Mouse (Mus musculus) heart, embryonic 12.5 days (tissue): ENCODE data around the gene Rrp12. TPM values are rescaled to one million over a fixed set of nuclear protein-coding genes. Genes with fewer than 3 reads are reported as not detected.

Source experiments
- ATAC-seq: fragments of 200-750 bp; cut with Nextera tagmentation; 2 replicates; pipeline ENCODE4 v1.8.0; 2017; ENCODE audit warnings: moderate TSS enrichment, moderate library complexity; ENCODE audit not compliant: insufficient number of reproducible peaks, low FRiP score
- H3K27ac ChIP-seq: fragments of 300-500 bp; sonication (generic); 2 replicates; pipeline ENCODE4 v1.5.1; 2016; ENCODE audit warnings: mild to moderate bottlenecking, moderate library complexity; ENCODE audit not compliant: poor library complexity, severe bottlenecking
- H3K27me3 ChIP-seq: fragments of 300-500 bp; sonication (generic); replicated peaks from 2 replicates; pipeline ENCODE4 v1.6.1; 2016; ENCODE audit warnings: mild to moderate bottlenecking, moderate library complexity
- H3K36me3 ChIP-seq: fragments of 300-500 bp; sonication (generic); 2 replicates; pipeline ENCODE4 v1.6.1; 2016; ENCODE audit warnings: mild to moderate bottlenecking, moderate library complexity
- H3K4me1 ChIP-seq: fragments of 300-500 bp; sonication (generic); replicated peaks from 2 replicates; pipeline ENCODE4 v1.6.1; 2016; ENCODE audit warnings: mild to moderate bottlenecking
- H3K4me2 ChIP-seq: fragments of 300-500 bp; sonication (generic); 2 replicates; pipeline ENCODE4 v1.6.1; 2016; ENCODE audit warnings: mild to moderate bottlenecking, moderate library complexity
- H3K4me3 ChIP-seq: fragments of 300-500 bp; sonication (generic); 2 replicates; pipeline ENCODE4 v1.5.1; 2016; ENCODE audit warnings: mild to moderate bottlenecking
- H3K9ac ChIP-seq: fragments of 300-500 bp; sonication (generic); 2 replicates; pipeline ENCODE4 v1.6.1; 2016; ENCODE audit warnings: mild to moderate bottlenecking, moderate library complexity
- H3K9me3 ChIP-seq: fragments of 300-500 bp; sonication (generic); replicated peaks from 2 replicates; pipeline ENCODE4 v1.6.1; 2016; ENCODE audit warnings: mild to moderate bottlenecking, moderate library complexity
- WGBS: fragments of 180-500 bp; shearing (Covaris S2); methylation state at CpG from one replicate; pipeline ENCODE4 v1.1.7; 2016; 5-methylcytosine and 5-hydroxymethylcytosine counted together
- polyA plus RNA-seq: library from polyadenylated mRNA; unstranded; fragments of >200 nt; fragmentation: Nextera tagmentation; extraction: Ambion mirVana; gene quantifications from 2 replicates; pipeline ENCODE4 v1.2.1, GENCODE M21; 2016

Gene Rrp12
- polyA plus RNA-seq, result 16.9 TPM in 2 replicates

DNA sequence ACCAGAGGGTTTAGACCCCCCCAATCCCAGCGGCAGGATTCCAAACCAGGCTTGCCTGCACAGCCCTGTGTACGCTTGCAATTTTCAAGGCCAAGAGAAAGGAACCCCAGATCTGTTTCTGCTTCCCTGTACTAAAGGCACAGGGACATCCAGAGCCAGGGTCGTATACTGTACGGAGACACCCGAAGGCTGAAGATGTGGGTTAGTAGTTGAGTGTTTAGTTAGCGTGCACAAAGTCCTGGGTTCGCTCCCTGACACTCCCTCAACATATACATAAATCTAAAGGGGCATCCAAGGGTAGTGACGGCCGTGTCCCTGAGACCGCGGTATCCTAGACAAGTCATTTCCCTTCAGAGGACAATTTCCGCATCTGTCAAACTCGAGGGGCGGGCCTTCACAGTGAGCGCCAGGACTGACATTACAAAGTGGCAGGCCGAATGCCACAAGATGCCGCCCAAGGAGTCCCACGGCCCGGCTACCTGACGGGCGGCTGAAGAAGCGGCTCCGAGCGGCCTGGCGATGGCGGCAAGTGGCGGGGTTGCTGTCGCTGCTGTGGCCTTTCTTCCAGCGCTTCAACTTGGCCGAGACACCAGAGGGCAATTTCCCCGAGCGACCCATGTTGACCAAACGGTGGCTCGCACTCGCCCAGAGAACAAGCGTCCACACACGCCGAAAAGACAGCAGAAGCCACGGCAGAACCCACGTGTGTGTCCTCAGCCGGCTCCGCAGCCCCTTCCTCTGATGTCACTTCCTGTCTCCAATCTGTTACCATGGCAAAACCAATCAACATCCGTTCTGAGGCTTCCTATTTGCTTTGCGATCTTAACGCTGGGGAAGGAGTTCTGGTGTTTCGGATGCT is at the start of gene Rrp12:
TSS of gene Rrp12 (minus strand) at position 714 of the 859 bp plus-strand sequence.
- H3K4me1 ChIP-seq, result peaks cover 12% of the 10 kb centered on the region
- peak within 1 kb of the TSS; percentile 89 for H3K4me2 ChIP-seq
- peaks cover 12% of the 10 kb centered on the region for H3K36me3 ChIP-seq
- under 1% methylated on average over 46 of the region's 46 CpGs for WGBS
- H3K27ac ChIP-seq, result no peak within 1 kb of the TSS
- no peaks in the 10 kb centered on the region for H3K27me3 ChIP-seq
- peak within 1 kb of the TSS; percentile 76 for H3K9ac ChIP-seq
- H3K9me3 ChIP-seq, result no peaks in the 10 kb centered on the region
- H3K4me3 ChIP-seq, result peak within 1 kb of the TSS; percentile 83
- peak; percentile 91 for ATAC-seq

GRCm38 (mm10) chr19:41943841-41944240 is 47.9 kb upstream of the Rrp12 start:
- ATAC-seq, result no peak
- H3K4me2 ChIP-seq, result no peak overlapping the region
- no peaks in the 10 kb centered on the region for H3K27me3 ChIP-seq
- H3K36me3 ChIP-seq, result peaks cover 95% of the 10 kb centered on the region
- H3K9ac ChIP-seq, result no peak overlapping the region
- no peak overlapping the region for H3K27ac ChIP-seq
- no peaks in the 10 kb centered on the region for H3K4me1 ChIP-seq
- H3K4me3 ChIP-seq, result no peak overlapping the region
- H3K9me3 ChIP-seq, result no peaks in the 10 kb centered on the region
- 85% methylated on average over 7 of the region's 7 CpGs for WGBS

DNA sequence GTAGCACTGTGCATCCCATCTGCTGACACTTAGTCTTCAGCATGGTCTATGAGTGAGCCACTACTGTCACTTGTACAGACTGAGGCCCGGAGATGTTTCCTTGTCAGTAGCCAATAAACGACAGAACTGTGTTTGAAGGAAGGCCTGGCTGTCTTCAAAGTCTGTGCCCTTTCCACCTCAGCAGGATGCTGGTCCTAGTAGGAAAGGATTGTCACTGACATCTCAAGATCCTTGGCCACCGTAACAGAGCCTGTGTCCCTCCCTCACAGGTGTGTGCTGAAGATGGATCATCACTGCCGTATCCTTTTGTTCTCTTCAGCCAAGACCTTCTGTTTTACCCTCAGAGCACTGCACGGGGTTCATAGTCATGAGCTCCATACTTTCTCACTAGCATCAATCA is 42.6 kb upstream of the Rrp12 start:
- no peak for ATAC-seq
- Histone ChIP-seq H3K36me3 (peaks cover 58% of the 10 kb centered on the region), H3K4me3 (no peak overlapping the region), H3K27me3 (no peaks in the 10 kb centered on the region), H3K9ac (no peak overlapping the region), H3K4me1 (peaks cover 8% of the 10 kb centered on the region), H3K27ac (no peak overlapping the region), H3K9me3 (no peaks in the 10 kb centered on the region), H3K4me2 (no peak overlapping the region)
- 85% methylated on average over 5 of the region's 5 CpGs for WGBS

DNA sequence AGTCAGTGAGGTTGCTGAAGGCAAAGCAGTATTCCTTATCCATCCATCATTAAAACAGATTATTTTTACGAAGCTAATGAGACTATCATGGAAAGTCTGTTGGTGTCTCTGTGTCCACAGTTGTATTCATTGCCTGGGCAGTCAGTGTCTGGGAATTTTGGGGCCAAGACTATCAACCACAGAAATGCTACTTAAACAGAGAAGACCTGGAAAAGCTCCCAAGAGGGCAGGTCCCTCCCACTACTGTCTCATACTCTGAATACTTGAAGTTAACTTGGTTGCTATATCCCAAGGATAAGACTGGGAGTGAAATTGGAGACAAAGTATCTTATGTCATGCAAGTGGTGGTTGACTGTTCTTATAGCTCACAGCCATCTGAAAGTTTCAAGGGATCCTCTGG is 39.9 kb upstream of the Rrp12 start:
- no peak overlapping the region for H3K4me3 ChIP-seq
- no peak overlapping the region for H3K4me2 ChIP-seq
- 76% methylated on average over 1 of the region's 1 CpGs for WGBS
- H3K4me1 ChIP-seq, result peaks cover 13% of the 10 kb centered on the region
- no peaks in the 10 kb centered on the region for H3K9me3 ChIP-seq
- no peaks in the 10 kb centered on the region for H3K27me3 ChIP-seq
- no peak overlapping the region for H3K9ac ChIP-seq
- ATAC-seq, result no peak
- H3K36me3 ChIP-seq, result peaks cover 37% of the 10 kb centered on the region
- H3K27ac ChIP-seq, result no peak overlapping the region

DNA sequence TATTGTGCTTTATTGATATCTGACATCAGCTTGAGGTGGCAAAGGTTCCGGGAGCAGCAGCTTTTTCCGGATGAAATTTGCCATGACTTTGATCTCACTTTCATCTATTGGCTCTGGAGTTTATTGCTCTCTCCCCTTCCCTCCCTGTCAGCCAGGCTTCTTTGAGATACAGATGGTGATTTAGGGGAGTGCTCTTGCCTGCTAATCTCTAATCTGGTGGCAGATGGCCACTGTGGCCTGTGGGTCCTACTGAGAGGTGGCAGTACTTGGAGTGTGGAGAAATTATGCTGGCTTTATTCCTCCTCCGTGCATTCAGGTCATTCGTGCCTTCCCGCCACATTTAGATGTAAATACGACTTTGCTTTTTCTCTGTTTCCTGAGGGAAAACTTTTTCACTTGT is 38.2 kb upstream of the Rrp12 start:
- Histone ChIP-seq H3K4me3 (peak overlapping the region; percentile 80), H3K4me1 (peaks cover 13% of the 10 kb centered on the region), H3K9ac (peak overlapping the region; percentile 80), H3K27me3 (no peaks in the 10 kb centered on the region), H3K36me3 (peaks cover 34% of the 10 kb centered on the region), H3K27ac (no peak overlapping the region), H3K9me3 (no peaks in the 10 kb centered on the region), H3K4me2 (peak overlapping the region; percentile 77)
- WGBS, result 37% methylated on average over 6 of the region's 6 CpGs
- no peak for ATAC-seq

DNA sequence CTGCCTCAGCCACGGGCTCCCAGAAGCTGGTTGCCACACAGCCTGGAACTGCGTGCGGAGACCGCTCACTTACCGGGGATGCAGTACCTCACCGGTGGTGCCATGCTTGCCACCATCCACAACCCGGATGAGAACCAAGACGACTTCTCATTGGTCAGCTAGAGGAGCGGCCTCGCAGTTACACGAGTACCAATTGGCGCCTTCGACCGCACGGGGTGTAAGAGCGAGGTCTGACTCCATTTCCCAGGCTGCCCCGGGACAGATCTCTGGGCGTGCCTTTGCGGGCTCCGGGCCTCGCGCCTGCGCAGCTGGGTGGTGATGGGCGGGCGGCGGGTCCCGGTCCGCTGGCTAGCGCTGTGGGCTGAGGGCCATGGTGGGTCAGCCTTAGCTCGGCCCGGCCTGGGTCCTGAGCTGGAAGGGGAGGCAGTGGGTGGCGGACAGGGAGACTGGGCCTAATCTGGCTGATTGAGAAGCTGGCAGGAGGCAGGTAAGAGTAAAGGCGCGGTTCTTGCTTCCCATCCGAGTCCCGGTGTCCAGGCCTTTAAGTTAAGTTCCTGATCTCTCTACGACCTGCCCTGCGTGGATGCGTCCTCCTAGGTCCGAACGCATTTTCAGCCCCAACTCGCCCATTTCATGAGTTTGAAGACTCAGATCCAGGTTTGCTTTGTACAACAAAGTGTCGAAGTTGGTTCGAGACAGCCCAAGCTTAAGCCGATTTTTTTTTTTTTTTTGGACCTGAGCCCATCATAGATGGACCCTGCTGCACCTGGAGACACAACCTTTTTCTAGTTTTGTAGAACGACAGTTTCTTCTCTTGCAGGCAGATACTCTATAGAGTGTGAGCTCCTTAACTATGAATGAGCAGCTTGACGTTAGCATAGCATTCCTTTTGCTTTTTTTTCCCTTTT is 37.5 kb upstream of the Rrp12 start, which contains the start of the genes Exosc1 and Zdhhc16:
TSS of gene Exosc1 (minus strand) at position 245 of the 908 bp plus-strand sequence.
TSS of gene Zdhhc16 (plus strand) at position 302 of the 908 bp plus-strand sequence.
- Histone ChIP-seq H3K27ac (no peak within 1 kb of the TSS; the same call in 1 of the 2 replicates), H3K36me3 (peaks cover 29% of the 10 kb centered on the region), H3K9ac (peak within 1 kb of the TSS; percentile 81), H3K4me3 (peak within 1 kb of the TSS; percentile 80), H3K4me1 (peaks cover 13% of the 10 kb centered on the region), H3K27me3 (no peaks in the 10 kb centered on the region), H3K9me3 (no peaks in the 10 kb centered on the region), H3K4me2 (peak within 1 kb of the TSS; percentile 77)
- ATAC-seq, result peak; percentile 100
- under 1% methylated on average over 47 of the region's 47 CpGs for WGBS

- Histone ChIP-seq H3K4me2 (peak overlapping the region; percentile 76), H3K27me3 (no peaks in the 10 kb centered on the region), H3K4me1 (peaks cover 13% of the 10 kb centered on the region), H3K9ac (peak overlapping the region; percentile 81), H3K4me3 (peak overlapping the region; percentile 80), H3K9me3 (no peaks in the 10 kb centered on the region), H3K36me3 (peaks cover 28% of the 10 kb centered on the region), H3K27ac (no peak overlapping the region; the same call in 1 of the 2 replicates)
- peak; percentile 36 for ATAC-seq
- WGBS, result under 1% methylated on average over 28 of the region's 28 CpGs
Measured at GRCm38 (mm10) chr19:41932686-41933085, 36.7 kb upstream of the Rrp12 start.

DNA sequence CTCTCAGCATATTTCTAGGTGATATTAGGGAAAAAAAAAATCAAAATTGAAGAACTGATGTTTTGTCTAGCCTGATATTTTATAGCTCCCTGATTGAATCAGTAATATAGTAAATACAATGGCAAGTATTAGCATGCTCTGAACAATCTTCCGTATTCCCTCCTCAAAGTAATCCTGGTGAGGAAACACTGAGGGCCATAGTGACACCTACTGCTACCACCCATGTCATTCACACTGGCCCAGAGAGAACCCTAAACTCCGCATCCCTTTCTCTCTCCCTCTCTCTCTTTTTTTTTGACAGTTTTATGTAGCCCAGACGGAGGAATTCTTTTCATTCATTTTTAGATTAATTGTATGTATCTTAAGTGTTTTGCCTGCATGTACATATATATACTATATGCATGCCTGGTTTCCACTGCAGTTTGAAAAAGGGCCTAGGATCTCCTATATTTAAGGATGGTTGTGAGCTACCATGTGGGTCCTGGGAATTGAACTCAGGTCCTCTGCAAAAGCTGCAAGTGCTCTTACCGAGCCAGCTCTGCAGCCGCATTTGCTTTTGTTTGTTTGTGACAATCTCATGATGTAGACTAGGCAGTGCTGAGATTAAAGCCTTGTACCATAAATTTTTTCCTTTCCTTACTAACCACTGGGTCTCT is 24.6 kb upstream of the Rrp12 start:
- 77% methylated on average over 5 of the region's 5 CpGs for WGBS
- H3K27ac ChIP-seq, result no peak overlapping the region
- H3K9me3 ChIP-seq, result no peaks in the 10 kb centered on the region
- H3K36me3 ChIP-seq, result peaks cover 72% of the 10 kb centered on the region
- H3K9ac ChIP-seq, result no peak overlapping the region
- no peaks in the 10 kb centered on the region for H3K27me3 ChIP-seq
- no peak for ATAC-seq
- H3K4me3 ChIP-seq, result no peak overlapping the region
- no peaks in the 10 kb centered on the region for H3K4me1 ChIP-seq
- H3K4me2 ChIP-seq, result no peak overlapping the region

GRCm38 (mm10) chr19:41919471-41919870 is 23.5 kb upstream of the Rrp12 start:
- no peaks in the 10 kb centered on the region for H3K27me3 ChIP-seq
- H3K36me3 ChIP-seq, result peaks cover 73% of the 10 kb centered on the region
- no peak for ATAC-seq
- WGBS, result 71% methylated on average over 4 of the region's 4 CpGs
- H3K9me3 ChIP-seq, result no peaks in the 10 kb centered on the region
- H3K4me3 ChIP-seq, result no peak overlapping the region
- peaks cover 8% of the 10 kb centered on the region for H3K4me1 ChIP-seq
- no peak overlapping the region for H3K4me2 ChIP-seq
- no peak overlapping the region for H3K27ac ChIP-seq
- no peak overlapping the region for H3K9ac ChIP-seq

- H3K4me3 ChIP-seq, result no peak overlapping the region
- ATAC-seq, result no peak
- no peaks in the 10 kb centered on the region for H3K9me3 ChIP-seq
- H3K27ac ChIP-seq, result no peak overlapping the region
- peaks cover 60% of the 10 kb centered on the region for H3K36me3 ChIP-seq
- WGBS, result 89% methylated on average over 4 of the region's 4 CpGs
- H3K27me3 ChIP-seq, result no peaks in the 10 kb centered on the region
- H3K4me1 ChIP-seq, result peaks cover 26% of the 10 kb centered on the region
- H3K4me2 ChIP-seq, result no peak overlapping the region
- no peak overlapping the region for H3K9ac ChIP-seq
Measured at GRCm38 (mm10) chr19:41916853-41917252, 20.9 kb upstream of the Rrp12 start.
